Mouse (Mus musculus): ENCODE results near the gene Kcng1.

DNA sequence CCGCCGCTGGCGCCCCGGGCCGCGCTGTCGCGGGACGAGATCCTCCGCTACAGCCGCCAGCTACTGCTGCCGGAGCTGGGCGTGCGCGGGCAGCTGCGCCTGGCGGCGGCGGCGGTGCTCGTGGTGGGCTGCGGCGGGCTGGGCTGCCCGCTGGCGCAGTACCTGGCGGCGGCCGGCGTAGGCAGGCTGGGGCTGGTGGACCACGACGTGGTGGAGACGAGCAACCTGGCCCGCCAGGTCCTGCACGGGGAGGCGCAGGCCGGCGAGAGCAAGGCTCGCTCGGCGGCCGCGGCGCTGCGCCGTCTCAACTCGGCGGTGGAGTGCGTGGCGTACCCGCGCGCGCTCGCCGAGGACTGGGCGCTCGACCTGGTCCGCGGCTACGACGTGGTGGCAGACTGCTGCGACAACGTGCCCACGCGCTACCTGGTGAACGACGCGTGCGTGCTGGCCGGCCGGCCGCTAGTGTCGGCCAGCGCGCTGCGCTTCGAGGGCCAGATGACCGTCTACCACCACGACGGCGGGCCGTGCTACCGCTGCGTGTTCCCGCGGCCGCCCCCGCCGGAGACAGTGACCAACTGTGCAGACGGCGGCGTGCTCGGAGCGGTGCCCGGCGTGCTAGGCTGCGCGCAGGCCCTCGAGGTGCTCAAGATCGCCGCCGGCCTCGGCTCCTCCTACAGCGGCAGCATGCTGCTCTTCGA is 50.6 kb downstream of the Kcng1 start:
- TF ChIP-seq CTCF (IDR thresholded peaks at IDR 0.05) (no peak), EP300 (IDR thresholded peaks at IDR 0.05) (no peak)

Measured in lung, postnatal 0 days (tissue).